Mouse (Mus musculus): Measurements from ENCODE around the gene Lrrc57. TPM values are rescaled to one million over a fixed set of nuclear protein-coding genes. Genes with fewer than 3 reads are reported as not detected.
"Not testable (repeated sequence)": the region's sequence is repeated elsewhere in the genome, so short reads cannot be mapped to it uniquely, and the experiment has no call there.

Gene Lrrc57
- total RNA-seq, 2 experiments from 2014 or later: 12.5 to 12.8 TPM

DNA sequence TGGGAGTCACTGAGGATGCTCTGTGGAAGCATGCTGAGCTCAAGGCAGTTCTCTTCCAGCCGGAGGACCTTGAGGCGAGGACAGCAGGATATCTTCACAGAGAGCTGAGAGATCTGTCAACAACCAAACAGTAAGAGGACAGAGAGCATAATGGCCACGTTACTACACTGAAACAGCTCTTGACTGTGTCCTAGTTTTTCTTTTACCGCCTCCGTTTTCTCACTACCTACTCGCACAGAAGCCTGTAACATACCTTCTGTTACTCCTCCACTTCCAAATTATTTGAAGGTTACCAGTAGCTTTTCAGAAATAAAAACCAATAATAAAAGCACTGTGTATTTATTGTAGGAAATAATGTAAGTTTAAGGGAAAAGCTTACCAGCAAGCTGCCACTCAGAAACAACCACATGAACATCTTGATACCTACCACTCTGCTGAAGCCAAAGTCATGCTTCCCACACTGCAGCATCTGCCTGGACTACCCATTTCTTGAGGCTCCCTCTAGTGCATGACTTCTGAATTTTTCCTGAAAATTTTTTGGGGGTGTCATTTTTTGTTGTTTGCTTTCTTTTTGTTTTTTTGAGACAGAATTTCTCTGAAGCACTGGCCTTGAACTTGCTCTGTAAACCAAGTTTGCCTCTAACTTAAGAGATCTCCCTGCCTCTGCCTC, 3.2 kb downstream of the Lrrc57 start:
- DNase-seq (ENCODE audit: low spot score in 2 of 2): no peak

DNA sequence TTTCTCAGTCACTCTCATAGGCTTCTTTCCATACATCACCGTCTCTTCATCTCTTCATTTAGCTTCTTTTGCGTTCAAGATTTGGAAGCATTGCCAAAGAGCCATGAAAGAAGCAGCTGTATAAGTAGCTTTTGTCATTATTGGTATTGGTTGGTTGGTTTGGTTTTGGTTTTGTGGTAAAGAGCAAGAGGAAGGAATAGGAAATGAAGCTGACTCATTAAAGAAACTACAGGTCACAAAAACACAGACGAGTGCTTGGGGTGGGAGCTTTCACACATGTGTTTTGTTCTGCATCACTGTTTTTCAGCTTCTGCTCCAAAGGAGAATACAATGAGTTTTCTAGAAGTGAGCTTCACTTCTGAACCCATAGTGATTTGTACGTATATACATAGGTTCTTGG, 9.8 kb downstream of the Lrrc57 start:
- no peak for DNase-seq (ENCODE audit: low spot score in 2 of 2)

DNA sequence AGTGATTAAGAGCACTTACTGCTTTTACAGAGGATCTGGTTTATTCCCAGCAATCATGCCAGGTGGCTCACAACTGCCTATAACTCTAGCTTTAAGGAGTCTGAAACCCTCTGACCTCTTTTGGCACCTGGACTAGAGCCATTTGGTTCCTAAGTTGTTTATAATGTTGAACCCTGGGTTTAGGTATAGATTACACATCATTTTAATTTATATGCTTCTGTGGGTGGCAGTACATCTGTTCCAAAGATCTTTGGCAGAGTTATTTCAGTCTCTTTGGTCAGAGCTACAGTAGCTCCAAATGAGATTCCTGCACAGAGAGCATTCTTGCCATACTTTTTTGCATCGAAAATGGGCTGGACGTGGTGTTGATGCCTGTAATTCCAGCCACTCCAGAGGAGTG, 11.6 kb downstream of the Lrrc57 start:
- no peak for DNase-seq (ENCODE audit: low spot score in 2 of 2)

DNA sequence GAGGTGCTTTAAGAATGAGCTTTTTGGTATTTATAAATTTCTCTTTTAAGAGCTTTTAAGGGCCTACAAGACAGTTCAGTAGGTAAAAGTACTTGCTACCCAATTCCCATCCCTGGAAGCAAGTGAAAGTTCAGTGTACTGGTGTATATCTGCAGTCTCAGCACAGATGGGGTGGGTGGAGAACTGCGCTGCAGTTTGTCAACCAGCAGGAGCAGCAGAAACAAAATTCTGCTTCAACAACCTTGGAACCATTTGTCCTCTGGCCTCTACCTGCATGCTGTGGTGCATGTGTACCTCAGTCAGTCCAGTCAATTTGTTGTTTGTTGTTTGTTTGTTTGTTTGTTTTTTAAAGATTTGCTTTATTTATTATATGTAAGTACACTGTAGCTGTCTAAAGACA, 17.1 kb downstream of the Lrrc57 start:
- DNase-seq (ENCODE audit: low spot score in 2 of 2): no peak

DNA sequence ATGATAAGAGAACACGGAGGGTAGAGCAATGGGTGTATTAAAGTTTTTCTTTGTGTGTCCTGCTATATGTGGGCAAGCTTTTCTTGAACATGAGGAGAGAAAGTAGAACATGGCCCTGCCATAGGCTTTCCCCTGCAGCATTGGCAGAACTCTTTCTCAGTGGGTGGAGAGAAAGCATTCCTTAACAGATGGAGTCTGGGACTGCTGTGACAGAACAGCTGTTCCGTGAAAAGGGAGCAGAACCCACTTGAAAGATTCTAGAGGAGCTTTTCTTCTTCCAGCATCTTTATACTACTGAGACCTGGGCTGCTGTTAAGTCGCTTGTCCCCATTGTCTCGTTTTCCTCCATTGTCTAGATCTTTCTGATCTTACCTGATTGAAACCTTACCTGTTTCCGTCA, 19.6 kb downstream of the Lrrc57 start:
- no peak for DNase-seq (ENCODE audit: low spot score in 2 of 2)

DNA sequence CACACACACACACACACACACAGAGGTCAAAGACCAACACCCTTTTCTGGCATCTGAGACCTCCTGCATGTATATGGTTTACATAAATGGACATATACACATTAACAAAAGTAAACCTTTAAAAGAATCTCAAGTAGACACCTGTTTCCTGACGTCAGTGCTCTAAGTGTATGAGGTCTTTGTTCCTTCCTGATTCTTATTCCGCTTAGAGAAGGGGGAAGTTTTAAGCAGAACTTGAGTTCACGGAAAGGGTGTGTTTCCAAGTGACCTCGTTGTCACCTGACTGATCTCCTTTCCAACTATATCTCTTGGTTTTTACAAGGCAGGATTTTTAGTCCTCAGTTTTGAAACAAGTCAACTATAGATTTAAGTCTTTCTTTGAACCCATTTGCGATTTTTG, 31.0 kb downstream of the Lrrc57 start:
- DNase-seq (ENCODE audit: low spot score in 2 of 2): no peak

GRCm38 (mm10) chr2:120577799-120578198, 31.5 kb downstream of the Lrrc57 start:
- no peak for DNase-seq (ENCODE audit: low spot score in 2 of 2)

GRCm38 (mm10) chr2:120575978-120576377, 33.3 kb downstream of the Lrrc57 start:
- DNase-seq (ENCODE audit: low spot score in 2 of 2): no peak

DNA sequence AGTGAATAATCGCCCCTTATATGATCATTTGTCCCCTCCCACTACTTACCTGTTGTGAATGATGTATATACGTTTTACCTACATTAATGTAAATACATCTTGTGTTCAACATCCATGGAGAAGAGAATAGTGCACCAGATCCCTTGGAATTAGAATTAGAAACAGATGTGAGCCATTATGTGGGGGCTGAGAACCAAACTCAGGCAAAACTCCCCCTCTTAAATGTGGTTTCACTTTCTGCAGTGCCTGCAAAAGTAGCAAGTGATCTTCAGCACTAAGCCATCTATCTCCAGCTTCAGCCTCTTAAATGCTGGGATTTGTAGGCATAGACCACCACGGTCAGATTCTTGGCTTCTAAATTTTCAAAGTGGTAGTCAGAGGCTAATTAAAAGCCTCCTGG, 34.2 kb downstream of the Lrrc57 start:
- no peak for DNase-seq (ENCODE audit: low spot score in 2 of 2)

- not testable (repeated sequence) for DNase-seq (ENCODE audit: low spot score in 2 of 2)
These were observed 37.2 kb downstream of the Lrrc57 start for GRCm38 (mm10) chr2:120572161-120572560.

GRCm38 (mm10) chr2:120571081-120571480, 38.2 kb downstream of the Lrrc57 start:
- DNase-seq (ENCODE audit: low spot score in 2 of 2): no peak

GRCm38 (mm10) chr2:120567798-120568320, 41.5 kb downstream of the Lrrc57 start:
- no peak for DNase-seq (ENCODE audit: low spot score in 2 of 2)

GRCm38 (mm10) chr2:120566886-120567797, 42.2 kb downstream of the Lrrc57 start, which contains the start of gene Snap23:
Snap23 (plus strand) TSS chr2:120567671.
- DNase-seq (ENCODE audit: low spot score in 2 of 2): peak; percentile 94 to 96

DNA sequence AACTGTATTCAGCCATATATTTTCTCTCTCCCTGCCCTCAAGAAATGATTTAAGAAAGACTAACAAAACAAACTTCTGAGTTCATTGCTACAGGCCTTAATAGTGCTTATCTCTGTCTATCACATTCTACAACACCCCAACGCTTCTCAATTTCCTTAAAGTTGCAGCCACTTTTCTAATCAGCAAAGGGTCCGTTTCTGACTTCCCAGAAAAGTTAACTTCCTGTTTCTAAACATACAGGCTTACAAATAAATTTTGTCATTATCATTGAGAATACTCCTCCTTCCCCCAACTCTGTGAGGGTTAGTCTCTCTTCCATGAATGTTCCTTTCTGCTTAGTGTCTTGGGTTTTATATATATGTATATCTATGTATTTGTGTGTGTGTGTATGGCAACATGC, 44.0 kb downstream of the Lrrc57 start:
- DNase-seq (ENCODE audit: low spot score in 2 of 2): no peak

- DNase-seq (ENCODE audit: low spot score in 2 of 2): not testable (repeated sequence)
These were observed 44.7 kb downstream of the Lrrc57 start for GRCm38 (mm10) chr2:120564548-120565188.

- DNase-seq (ENCODE audit: low spot score in 2 of 2): peak; percentile 83 to 88
These were observed 45.9 kb downstream of the Lrrc57 start, which contains the start of gene Zfp106 for GRCm38 (mm10) chr2:120563235-120563990. Zfp106 (minus strand) TSS chr2:120563843.

- DNase-seq (ENCODE audit: low spot score in 2 of 2): no peak
These were observed 46.5 kb downstream of the Lrrc57 start for GRCm38 (mm10) chr2:120562859-120563234.

- no peak for DNase-seq (ENCODE audit: low spot score in 2 of 2)
These were observed 47.8 kb downstream of the Lrrc57 start for GRCm38 (mm10) chr2:120561524-120561923.

GRCm38 (mm10) chr2:120558813-120559212, 50.5 kb downstream of the Lrrc57 start:
- DNase-seq (ENCODE audit: low spot score in 2 of 2): no peak

GRCm38 (mm10) chr2:120556868-120557267, 52.5 kb downstream of the Lrrc57 start:
- DNase-seq (ENCODE audit: low spot score in 2 of 2): no peak
